Mouse (Mus musculus): ENCODE measurements around the gene Catsper3. TPM values are rescaled to one million over a fixed set of nuclear protein-coding genes. Genes with fewer than 3 reads are reported as not detected.

Gene Catsper3
- polyA plus RNA-seq, 1 experiment from 2014 or later = not detected

- peak within 1 kb of the TSS; percentile 5; the same call in 1 of the 2 replicates for H3K4me2 ChIP-seq
- H3K9ac ChIP-seq (ENCODE audit: low read depth, low read length) = no peak within 1 kb of the TSS
- no peak for ATAC-seq (replicated peaks; ENCODE audit: low FRiP score)
- H3K27ac ChIP-seq (ENCODE audit: low read depth, low read length) = no peak within 1 kb of the TSS
- H3K4me1 ChIP-seq (replicated peaks; ENCODE audit: control insufficient read depth, insufficient read depth, low read length) = no peaks in the 10 kb centered on the region
- peaks cover 99% of the 10 kb centered on the region for H3K27me3 ChIP-seq (replicated peaks; ENCODE audit: control insufficient read depth, insufficient read depth, low read length)
- WGBS = 3% methylated on average over 27 of the region's 36 CpGs
- H3K36me3 ChIP-seq (ENCODE audit: control insufficient read depth, insufficient read depth, low read length) = no peaks in the 10 kb centered on the region
- DNase-seq (ENCODE audit: low spot score) = no peak
- no peak within 1 kb of the TSS for H3K4me3 ChIP-seq (ENCODE audit: low read depth, low read length)
- no peaks in the 10 kb centered on the region for H3K9me3 ChIP-seq (ENCODE audit: control insufficient read depth, low read length)
Measured at GRCm38 (mm10) chr13:55836142-55836625, 51.8 kb downstream of the Catsper3 start, which contains the start of gene Pitx1. TSS of gene Pitx1 (minus strand) at chr13:55836192.

GRCm38 (mm10) chr13:55836786-55837780, 52.7 kb downstream of the Catsper3 start:
- ATAC-seq (replicated peaks; ENCODE audit: low FRiP score) = no peak
- no peak for DNase-seq (ENCODE audit: low spot score)
- H3K36me3 ChIP-seq (ENCODE audit: control insufficient read depth, insufficient read depth, low read length) = no peaks in the 10 kb centered on the region
- no peak overlapping the region for H3K4me2 ChIP-seq
- no peaks in the 10 kb centered on the region for H3K4me1 ChIP-seq (replicated peaks; ENCODE audit: control insufficient read depth, insufficient read depth, low read length)
- H3K4me3 ChIP-seq (ENCODE audit: low read depth, low read length) = no peak overlapping the region
- H3K27me3 ChIP-seq (replicated peaks; ENCODE audit: control insufficient read depth, insufficient read depth, low read length) = peaks cover 95% of the 10 kb centered on the region
- no peaks in the 10 kb centered on the region for H3K9me3 ChIP-seq (ENCODE audit: control insufficient read depth, low read length)
- H3K9ac ChIP-seq (ENCODE audit: low read depth, low read length) = no peak overlapping the region
- no peak overlapping the region for H3K27ac ChIP-seq (ENCODE audit: low read depth, low read length)
- WGBS = 3% methylated on average over 32 of the region's 32 CpGs

- Histone ChIP-seq H3K9me3 (ENCODE audit: control insufficient read depth, low read length) (peaks cover 4% of the 10 kb centered on the region; the same call in 1 of the 2 replicates), H3K36me3 (ENCODE audit: control insufficient read depth, insufficient read depth, low read length) (no peaks in the 10 kb centered on the region), H3K27ac (ENCODE audit: low read depth, low read length) (no peak overlapping the region), H3K4me1 (replicated peaks; ENCODE audit: control insufficient read depth, insufficient read depth, low read length) (no peaks in the 10 kb centered on the region), H3K4me3 (ENCODE audit: low read depth, low read length) (no peak overlapping the region), H3K4me2 (no peak overlapping the region), H3K27me3 (replicated peaks; ENCODE audit: control insufficient read depth, insufficient read depth, low read length) (peaks cover 66% of the 10 kb centered on the region), H3K9ac (ENCODE audit: low read depth, low read length) (no peak overlapping the region)
- ATAC-seq (replicated peaks; ENCODE audit: low FRiP score) (no peak), DNase-seq (ENCODE audit: low spot score) (no peak)
- WGBS = 58% methylated on average over 14 of the region's 14 CpGs
Measured at GRCm38 (mm10) chr13:55840223-55840622, 55.9 kb downstream of the Catsper3 start.

- 100% methylated on average over 1 of the region's 1 CpGs for WGBS
- DNase-seq (ENCODE audit: low spot score) (no peak), ATAC-seq (replicated peaks; ENCODE audit: low FRiP score) (no peak)
- Histone ChIP-seq H3K4me1 (replicated peaks; ENCODE audit: control insufficient read depth, insufficient read depth, low read length) (peaks cover 5% of the 10 kb centered on the region; the same call in 1 of the 2 replicates), H3K27ac (ENCODE audit: low read depth, low read length) (no peak overlapping the region), H3K36me3 (ENCODE audit: control insufficient read depth, insufficient read depth, low read length) (no peaks in the 10 kb centered on the region), H3K4me2 (no peak overlapping the region), H3K4me3 (ENCODE audit: low read depth, low read length) (no peak overlapping the region), H3K9ac (ENCODE audit: low read depth, low read length) (no peak overlapping the region), H3K27me3 (replicated peaks; ENCODE audit: control insufficient read depth, insufficient read depth, low read length) (peaks cover 41% of the 10 kb centered on the region), H3K9me3 (ENCODE audit: control insufficient read depth, low read length) (peaks cover 4% of the 10 kb centered on the region; the same call in 1 of the 2 replicates)
Measured at GRCm38 (mm10) chr13:55843700-55844099, 59.3 kb downstream of the Catsper3 start.

GRCm38 (mm10) chr13:55847805-55848204, 63.4 kb downstream of the Catsper3 start:
- H3K9ac ChIP-seq (ENCODE audit: low read depth, low read length) = no peak overlapping the region
- ATAC-seq (replicated peaks; ENCODE audit: low FRiP score) (no peak), DNase-seq (ENCODE audit: low spot score) (no peak)
- H3K9me3 ChIP-seq (ENCODE audit: control insufficient read depth, low read length) = peaks cover 4% of the 10 kb centered on the region; the same call in 1 of the 2 replicates
- peaks cover 5% of the 10 kb centered on the region; the same call in 1 of the 2 replicates for H3K4me1 ChIP-seq (replicated peaks; ENCODE audit: control insufficient read depth, insufficient read depth, low read length)
- H3K27me3 ChIP-seq (replicated peaks; ENCODE audit: control insufficient read depth, insufficient read depth, low read length) = peaks cover 15% of the 10 kb centered on the region; the same call in 1 of the 2 replicates
- WGBS = 31% methylated on average over 10 of the region's 10 CpGs
- no peak overlapping the region for H3K4me3 ChIP-seq (ENCODE audit: low read depth, low read length)
- no peak overlapping the region for H3K27ac ChIP-seq (ENCODE audit: low read depth, low read length)
- no peaks in the 10 kb centered on the region for H3K36me3 ChIP-seq (ENCODE audit: control insufficient read depth, insufficient read depth, low read length)
- peak overlapping the region; percentile 2 for H3K4me2 ChIP-seq

- peaks cover 15% of the 10 kb centered on the region; the same call in 1 of the 2 replicates for H3K27me3 ChIP-seq (replicated peaks; ENCODE audit: control insufficient read depth, insufficient read depth, low read length)
- H3K36me3 ChIP-seq (ENCODE audit: control insufficient read depth, insufficient read depth, low read length) = no peaks in the 10 kb centered on the region
- H3K4me3 ChIP-seq (ENCODE audit: low read depth, low read length) = no peak overlapping the region
- peaks cover 3% of the 10 kb centered on the region; the same call in 1 of the 2 replicates for H3K9me3 ChIP-seq (ENCODE audit: control insufficient read depth, low read length)
- no peak for ATAC-seq (replicated peaks; ENCODE audit: low FRiP score)
- H3K27ac ChIP-seq (ENCODE audit: low read depth, low read length) = no peak overlapping the region
- peaks cover 5% of the 10 kb centered on the region; the same call in 1 of the 2 replicates for H3K4me1 ChIP-seq (replicated peaks; ENCODE audit: control insufficient read depth, insufficient read depth, low read length)
- H3K9ac ChIP-seq (ENCODE audit: low read depth, low read length) = no peak overlapping the region
- H3K4me2 ChIP-seq = peak overlapping the region; percentile 7; the same call in 1 of the 2 replicates
- WGBS = 55% methylated on average over 13 of the region's 13 CpGs
- DNase-seq (ENCODE audit: low spot score) = no peak
Measured at GRCm38 (mm10) chr13:55848604-55849190, 64.3 kb downstream of the Catsper3 start.

- no peak for DNase-seq (ENCODE audit: low spot score)
- Histone ChIP-seq H3K9me3 (ENCODE audit: control insufficient read depth, low read length) (no peaks in the 10 kb centered on the region), H3K9ac (ENCODE audit: low read depth, low read length) (no peak overlapping the region), H3K27me3 (replicated peaks; ENCODE audit: control insufficient read depth, insufficient read depth, low read length) (peaks cover 13% of the 10 kb centered on the region; the same call in 1 of the 2 replicates), H3K4me1 (replicated peaks; ENCODE audit: control insufficient read depth, insufficient read depth, low read length) (peaks cover 5% of the 10 kb centered on the region; the same call in 1 of the 2 replicates), H3K4me2 (no peak overlapping the region), H3K27ac (ENCODE audit: low read depth, low read length) (no peak overlapping the region), H3K36me3 (ENCODE audit: control insufficient read depth, insufficient read depth, low read length) (no peaks in the 10 kb centered on the region), H3K4me3 (ENCODE audit: low read depth, low read length) (no peak overlapping the region)
- no peak for ATAC-seq (replicated peaks; ENCODE audit: low FRiP score)
- WGBS = 71% methylated on average over 5 of the region's 5 CpGs
Measured at GRCm38 (mm10) chr13:55850726-55851125, 66.4 kb downstream of the Catsper3 start.

GRCm38 (mm10) chr13:55852205-55852604, 67.8 kb downstream of the Catsper3 start:
- Histone ChIP-seq H3K9ac (ENCODE audit: low read depth, low read length) (no peak overlapping the region), H3K27me3 (replicated peaks; ENCODE audit: control insufficient read depth, insufficient read depth, low read length) (peaks cover 3% of the 10 kb centered on the region; the same call in 1 of the 2 replicates), H3K4me3 (ENCODE audit: low read depth, low read length) (no peak overlapping the region), H3K36me3 (ENCODE audit: control insufficient read depth, insufficient read depth, low read length) (no peaks in the 10 kb centered on the region), H3K4me2 (no peak overlapping the region), H3K27ac (ENCODE audit: low read depth, low read length) (no peak overlapping the region), H3K9me3 (ENCODE audit: control insufficient read depth, low read length) (no peaks in the 10 kb centered on the region), H3K4me1 (replicated peaks; ENCODE audit: control insufficient read depth, insufficient read depth, low read length) (peaks cover 5% of the 10 kb centered on the region; the same call in 1 of the 2 replicates)
- 65% methylated on average over 3 of the region's 3 CpGs for WGBS
- DNase-seq (ENCODE audit: low spot score) = no peak
- no peak for ATAC-seq (replicated peaks; ENCODE audit: low FRiP score)
